Mouse (Mus musculus): ENCODE results near the gene Lysmd3. TPM values are rescaled to one million over a fixed set of nuclear protein-coding genes. Genes with fewer than 3 reads are reported as not detected.

Lysmd3 gene
- polyA plus RNA-seq, 1 experiment from 2014 or later = 29.9 TPM

GRCm38 (mm10) chr13:81684884-81685283 lies 27.4 kb downstream of the Lysmd3 start:
- Histone ChIP-seq H3K4me2 (replicated peaks) (no peak overlapping the region), H3K9me3 (replicated peaks) (no peaks in the 10 kb centered on the region), H3K27me3 (no peaks in the 10 kb centered on the region), H3K36me3 (no peaks in the 10 kb centered on the region), H3K4me1 (no peaks in the 10 kb centered on the region), H3K27ac (no peak overlapping the region), H3K9ac (no peak overlapping the region), H3K4me3 (no peak overlapping the region)
- no peak for ATAC-seq (ENCODE audit: low FRiP score)
- 93% methylated on average over 3 of the region's 3 CpGs for WGBS

- no peak overlapping the region for H3K4me3 ChIP-seq
- H3K9ac ChIP-seq = no peak overlapping the region
- 91% methylated on average over 3 of the region's 3 CpGs for WGBS
- no peak overlapping the region for H3K27ac ChIP-seq
- H3K4me1 ChIP-seq = no peaks in the 10 kb centered on the region
- no peaks in the 10 kb centered on the region for H3K9me3 ChIP-seq (replicated peaks)
- no peaks in the 10 kb centered on the region for H3K27me3 ChIP-seq
- H3K36me3 ChIP-seq = no peaks in the 10 kb centered on the region
- ATAC-seq (ENCODE audit: low FRiP score) = no peak
- no peak overlapping the region for H3K4me2 ChIP-seq (replicated peaks)
Observed at GRCm38 (mm10) chr13:81689587-81689986, 32.1 kb downstream of the Lysmd3 start.

GRCm38 (mm10) chr13:81690477-81690876 lies 33.0 kb downstream of the Lysmd3 start:
- Histone ChIP-seq H3K9me3 (replicated peaks) (no peaks in the 10 kb centered on the region), H3K4me3 (no peak overlapping the region), H3K9ac (no peak overlapping the region), H3K27me3 (no peaks in the 10 kb centered on the region), H3K4me1 (no peaks in the 10 kb centered on the region), H3K27ac (no peak overlapping the region), H3K36me3 (no peaks in the 10 kb centered on the region), H3K4me2 (replicated peaks) (no peak overlapping the region)
- ATAC-seq (ENCODE audit: low FRiP score) = no peak
- WGBS = 91% methylated on average over 10 of the region's 10 CpGs

- no peak overlapping the region for H3K9ac ChIP-seq
- H3K4me1 ChIP-seq = no peaks in the 10 kb centered on the region
- H3K4me3 ChIP-seq = no peak overlapping the region
- peak; percentile 79 for ATAC-seq (ENCODE audit: low FRiP score)
- no peak overlapping the region for H3K27ac ChIP-seq
- H3K4me2 ChIP-seq (replicated peaks) = no peak overlapping the region
- H3K36me3 ChIP-seq = no peaks in the 10 kb centered on the region
- H3K27me3 ChIP-seq = no peaks in the 10 kb centered on the region
- 53% methylated on average over 9 of the region's 9 CpGs for WGBS
- H3K9me3 ChIP-seq (replicated peaks) = no peaks in the 10 kb centered on the region
Observed at GRCm38 (mm10) chr13:81691606-81692005, 34.1 kb downstream of the Lysmd3 start.

- H3K27ac ChIP-seq = no peak overlapping the region
- no peak overlapping the region for H3K9ac ChIP-seq
- ATAC-seq (ENCODE audit: low FRiP score) = no peak
- H3K27me3 ChIP-seq = no peaks in the 10 kb centered on the region
- no peaks in the 10 kb centered on the region for H3K9me3 ChIP-seq (replicated peaks)
- no peak overlapping the region for H3K4me2 ChIP-seq (replicated peaks)
- H3K36me3 ChIP-seq = 0 out of 2 replicates have a peak, but pooled peaks cover 4% of the 10 kb centered on the region
- H3K4me1 ChIP-seq = no peaks in the 10 kb centered on the region
- H3K4me3 ChIP-seq = no peak overlapping the region
- WGBS = 93% methylated on average over 12 of the region's 12 CpGs
Observed at GRCm38 (mm10) chr13:81694446-81694845, 37.0 kb downstream of the Lysmd3 start.

GRCm38 (mm10) chr13:81703148-81703547 lies 45.7 kb downstream of the Lysmd3 start:
- Histone ChIP-seq H3K9me3 (replicated peaks) (no peaks in the 10 kb centered on the region), H3K9ac (no peak overlapping the region), H3K27me3 (no peaks in the 10 kb centered on the region), H3K36me3 (0 out of 2 replicates have a peak, but pooled peaks cover 3% of the 10 kb centered on the region), H3K4me3 (no peak overlapping the region), H3K4me1 (no peaks in the 10 kb centered on the region), H3K27ac (no peak overlapping the region), H3K4me2 (replicated peaks) (no peak overlapping the region)
- no peak for ATAC-seq (ENCODE audit: low FRiP score)
- WGBS = 68% methylated on average over 7 of the region's 7 CpGs

GRCm38 (mm10) chr13:81703621-81704020 lies 46.2 kb downstream of the Lysmd3 start:
- H3K27ac ChIP-seq = no peak overlapping the region
- no peak overlapping the region for H3K4me2 ChIP-seq (replicated peaks)
- H3K4me3 ChIP-seq = no peak overlapping the region
- 80% methylated on average over 9 of the region's 9 CpGs for WGBS
- no peaks in the 10 kb centered on the region for H3K9me3 ChIP-seq (replicated peaks)
- no peak overlapping the region for H3K9ac ChIP-seq
- H3K27me3 ChIP-seq = no peaks in the 10 kb centered on the region
- ATAC-seq (ENCODE audit: low FRiP score) = no peak
- H3K4me1 ChIP-seq = no peaks in the 10 kb centered on the region
- no peaks in the 10 kb centered on the region for H3K36me3 ChIP-seq

- no peaks in the 10 kb centered on the region for H3K9me3 ChIP-seq (replicated peaks)
- H3K4me2 ChIP-seq (replicated peaks) = no peak overlapping the region
- H3K27ac ChIP-seq = no peak overlapping the region
- H3K4me1 ChIP-seq = peaks cover 7% of the 10 kb centered on the region
- WGBS = 97% methylated on average over 5 of the region's 5 CpGs
- no peaks in the 10 kb centered on the region for H3K36me3 ChIP-seq
- ATAC-seq (ENCODE audit: low FRiP score) = no peak
- no peaks in the 10 kb centered on the region for H3K27me3 ChIP-seq
- no peak overlapping the region for H3K9ac ChIP-seq
- no peak overlapping the region for H3K4me3 ChIP-seq
Observed at GRCm38 (mm10) chr13:81706311-81706710, 48.8 kb downstream of the Lysmd3 start.

- peak overlapping the region; percentile 92 for H3K4me2 ChIP-seq (replicated peaks)
- no peaks in the 10 kb centered on the region for H3K27me3 ChIP-seq
- ATAC-seq (ENCODE audit: low FRiP score) = no peak
- no peaks in the 10 kb centered on the region for H3K36me3 ChIP-seq
- H3K4me1 ChIP-seq = peaks cover 15% of the 10 kb centered on the region
- no peak overlapping the region for H3K27ac ChIP-seq
- WGBS = 35% methylated on average over 4 of the region's 4 CpGs
- H3K9me3 ChIP-seq (replicated peaks) = no peaks in the 10 kb centered on the region
- peak overlapping the region; percentile 67 for H3K4me3 ChIP-seq
- H3K9ac ChIP-seq = no peak overlapping the region
Observed at GRCm38 (mm10) chr13:81709805-81710204, 52.3 kb downstream of the Lysmd3 start.

- 0% methylated on average over 7 of the region's 7 CpGs for WGBS
- Histone ChIP-seq H3K27me3 (no peaks in the 10 kb centered on the region), H3K36me3 (no peaks in the 10 kb centered on the region), H3K4me1 (peaks cover 15% of the 10 kb centered on the region), H3K9me3 (replicated peaks) (no peaks in the 10 kb centered on the region), H3K27ac (no peak overlapping the region), H3K4me2 (replicated peaks) (peak overlapping the region; percentile 92), H3K9ac (peak overlapping the region; percentile 69), H3K4me3 (peak overlapping the region; percentile 67)
- ATAC-seq (ENCODE audit: low FRiP score) = no peak
Observed at GRCm38 (mm10) chr13:81710266-81710665, 52.8 kb downstream of the Lysmd3 start.

GRCm38 (mm10) chr13:81710775-81711545 lies 53.5 kb downstream of the Lysmd3 start, which contains the start of the genes Polr3g and Mblac2:
Gene Polr3g (minus strand): TSS chr13:81711013.
Gene Mblac2 (plus strand): TSS chr13:81711341.
- Histone ChIP-seq H3K4me2 (replicated peaks) (peak within 1 kb of the TSS; percentile 92), H3K4me1 (peaks cover 15% of the 10 kb centered on the region), H3K36me3 (no peaks in the 10 kb centered on the region), H3K27ac (peak within 1 kb of the TSS; percentile 88), H3K9ac (peak within 1 kb of the TSS; percentile 69), H3K27me3 (no peaks in the 10 kb centered on the region), H3K4me3 (peak within 1 kb of the TSS; percentile 67), H3K9me3 (replicated peaks) (no peaks in the 10 kb centered on the region)
- peak; percentile 98 for ATAC-seq (ENCODE audit: low FRiP score)
- WGBS = under 1% methylated on average over 61 of the region's 61 CpGs

GRCm38 (mm10) chr13:81711546-81712371 lies 54.3 kb downstream of the Lysmd3 start:
- under 1% methylated on average over 42 of the region's 42 CpGs for WGBS
- Histone ChIP-seq H3K9ac (peak overlapping the region; percentile 69), H3K9me3 (replicated peaks) (no peaks in the 10 kb centered on the region), H3K36me3 (no peaks in the 10 kb centered on the region), H3K4me1 (peaks cover 15% of the 10 kb centered on the region), H3K4me2 (replicated peaks) (peak overlapping the region; percentile 92), H3K27ac (peak overlapping the region; percentile 88), H3K27me3 (no peaks in the 10 kb centered on the region), H3K4me3 (peak overlapping the region; percentile 67)
- ATAC-seq (ENCODE audit: low FRiP score) = peak; percentile 65

Measured in hindbrain, embryonic 12.5 days (tissue).